Comparison of ENCODE assay signal across 8 mouse cellular contexts in the genomic region with DNA sequence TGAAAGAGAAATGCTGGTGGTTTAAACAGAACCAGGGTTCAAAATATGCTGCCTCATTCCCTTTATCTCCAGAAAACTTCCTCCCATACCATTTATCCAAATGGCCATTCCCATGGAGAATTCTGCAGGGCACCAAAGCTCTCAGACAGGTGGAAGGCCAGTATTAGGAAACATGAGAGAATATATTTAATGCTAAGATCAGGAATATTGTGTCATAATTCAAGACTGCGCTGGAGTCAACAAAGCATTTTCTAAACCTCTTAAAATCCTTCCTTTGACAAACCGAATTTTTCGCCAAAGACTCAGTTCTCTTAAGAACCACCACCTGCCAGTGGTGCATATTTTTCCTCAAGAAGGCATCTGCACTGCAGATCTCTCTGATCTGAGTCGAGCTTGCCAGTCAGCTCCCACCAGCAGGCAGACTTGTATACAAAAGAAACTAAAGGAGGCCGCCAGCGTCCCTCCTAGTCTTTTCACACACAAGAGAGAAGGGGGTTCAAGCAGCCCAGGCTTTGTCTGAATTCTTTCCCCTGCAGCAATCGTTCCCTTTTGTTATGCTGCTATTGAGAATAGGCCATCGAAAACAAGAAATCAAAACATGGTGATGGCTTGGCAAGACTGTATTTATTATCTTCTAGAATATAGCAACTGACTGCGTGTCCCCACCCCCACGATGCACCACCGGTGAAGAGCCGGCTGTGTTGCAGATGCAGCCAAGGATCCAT. TPM values are rescaled to one million over a fixed set of nuclear protein-coding genes. Genes with fewer than 3 reads are reported as not detected.
A peak's percentile ranks its signal among the peaks of the same experiment; 100 is the strongest.
DNase-seq lines count a peak whose midpoint lies in the region; ATAC-seq lines count a peak whose summit lies in the region.

No protein-coding gene starts in this region.

- H3K4me3 ChIP-seq in heart, embryonic 15.5 days = peak overlapping the region; percentile 85
- H3K4me3 ChIP-seq in lung, embryonic 16.5 days (ENCODE audit: low read length) = peak overlapping the region; percentile 96

- H3K4me1 ChIP-seq in heart, embryonic 15.5 days (replicated peaks) = peaks cover 22% of the 10 kb centered on the region
- peaks cover 7% of the 10 kb centered on the region; the same call in 1 of the 2 replicates for H3K4me1 ChIP-seq in lung, embryonic 16.5 days (replicated peaks; ENCODE audit: control insufficient read depth, insufficient read depth, low read length)

- DNase-seq in B cell, adult 2 months = peak; percentile 33 to 35
- DNase-seq in Muller cell, postnatal 12 days (ENCODE audit: inconsistent ontology term) = peak; percentile 31
- peak; percentile 54 for DNase-seq in embryo, embryonic 10 days (ENCODE audit: low spot score)
- peak; percentile 22 for DNase-seq in layer of hippocampus, adult 9-10 months (ENCODE audit: low spot score)
- peak; percentile 36 to 43 for DNase-seq in right cerebral cortex, postnatal 36 days (ENCODE audit: low spot score in 2 of 2)
- no peak for DNase-seq in urinary bladder, postnatal 10 days (ENCODE audit: low spot score)

- H3K9me3 ChIP-seq in heart, embryonic 15.5 days (replicated peaks) = no peaks in the 10 kb centered on the region
- no peaks in the 10 kb centered on the region for H3K9me3 ChIP-seq in lung, embryonic 16.5 days (ENCODE audit: control insufficient read depth, low read length)

- ATAC-seq in heart, embryonic 15.5 days (replicated peaks; ENCODE audit: insufficient number of reproducible peaks, insufficient read depth, low FRiP score, low read depth) = no peak
- ATAC-seq in lung, embryonic 16.5 days (ENCODE audit: low read depth) = no peak

- H3K27me3 ChIP-seq in heart, embryonic 15.5 days = no peaks in the 10 kb centered on the region
- no peaks in the 10 kb centered on the region for H3K27me3 ChIP-seq in lung, embryonic 16.5 days (ENCODE audit: control insufficient read depth, insufficient read depth, low read depth, low read length)

- peak overlapping the region; percentile 66 for H3K4me2 ChIP-seq in heart, embryonic 15.5 days
- peak overlapping the region; percentile 64 for H3K4me2 ChIP-seq in lung, embryonic 16.5 days (ENCODE audit: low read depth, low read length)

- peak overlapping the region; percentile 98 for H3K27ac ChIP-seq in heart, embryonic 15.5 days
- H3K27ac ChIP-seq in lung, embryonic 16.5 days (ENCODE audit: low read length) = peak overlapping the region; percentile 71

- H3K9ac ChIP-seq in heart, embryonic 15.5 days = peak overlapping the region; percentile 94
- peak overlapping the region; percentile 100 for H3K9ac ChIP-seq in lung, embryonic 16.5 days (ENCODE audit: low read length)

- WGBS in heart, embryonic 15.5 days = 8% methylated on average over 12 of the region's 12 CpGs
- WGBS in lung, embryonic 16.5 days = 6% methylated on average over 12 of the region's 12 CpGs

- H3K36me3 ChIP-seq in heart, embryonic 15.5 days = no peaks in the 10 kb centered on the region
- no peaks in the 10 kb centered on the region for H3K36me3 ChIP-seq in lung, embryonic 16.5 days (ENCODE audit: control insufficient read depth, insufficient read depth, low read length)

RNA-seq across cellular contexts. Expression of a gene that starts 1.4 kb away (rescaled TPM):
- polyA plus RNA-seq in heart, embryonic 15.5 days (2015; fragmentation: Nextera tagmentation; extraction: Ambion mirVana) = 127 and 137 TPM in 2 replicates
- polyA plus RNA-seq in lung, embryonic 16.5 days (2015; fragmentation: Nextera tagmentation; extraction: Ambion mirVana) = 123 and 126 TPM in 2 replicates

RNA-seq across cellular contexts. Expression of a gene that starts 12.1 kb away (rescaled TPM):
- 8.7 and 9.0 TPM in 2 replicates for polyA plus RNA-seq in heart, embryonic 15.5 days (2015; fragmentation: Nextera tagmentation; extraction: Ambion mirVana)
- 17.2 and 21.2 TPM in 2 replicates for polyA plus RNA-seq in lung, embryonic 16.5 days (2015; fragmentation: Nextera tagmentation; extraction: Ambion mirVana)
